Mouse (Mus musculus) intestine, embryonic 14.5 days (tissue): Measurements from ENCODE around the gene Frmd4b. TPM values are rescaled to one million over a fixed set of nuclear protein-coding genes. Genes with fewer than 3 reads are reported as not detected.

Experiments used
- ATAC-seq: fragments of 200-750 bp; cut with Nextera tagmentation; replicated peaks from 2 replicates; pipeline ENCODE4 v1.8.0; 2017; ENCODE audit warnings: low read depth, moderate number of reproducible peaks, moderate TSS enrichment, moderate library complexity; ENCODE audit not compliant: low FRiP score, low TSS enrichment
- DNase-seq: peaks from one replicate; pipeline ENCODE4 v3.0.0-alpha.2; 2018; ENCODE audit warnings: low spot score
- H3K27ac ChIP-seq: fragments of 300-500 bp; sonication (generic); 2 replicates; pipeline ENCODE4 v1.5.1; 2014; ENCODE audit warnings: low read depth, mild to moderate bottlenecking, control low read depth
- H3K27me3 ChIP-seq: fragments of 300-500 bp; sonication (generic); replicated peaks from 2 replicates; pipeline ENCODE4 v1.6.1; 2014; ENCODE audit warnings: low read length, control low read depth; ENCODE audit not compliant: control insufficient read depth, insufficient read depth
- H3K36me3 ChIP-seq: fragments of 300-500 bp; sonication (generic); 2 replicates; pipeline ENCODE4 v1.6.1; 2014; ENCODE audit warnings: low read length, control low read depth; ENCODE audit not compliant: control insufficient read depth, insufficient read depth
- H3K4me1 ChIP-seq: fragments of 300-500 bp; sonication (generic); replicated peaks from 2 replicates; pipeline ENCODE4 v1.6.1; 2014; ENCODE audit warnings: low read length, control low read depth, mixed read lengths; ENCODE audit not compliant: control insufficient read depth, insufficient read depth
- H3K4me2 ChIP-seq: fragments of 300-500 bp; sonication (generic); 2 replicates; pipeline ENCODE4 v1.6.1; 2014; ENCODE audit warnings: low read length
- H3K4me3 ChIP-seq: fragments of 300-500 bp; sonication (generic); 2 replicates; pipeline ENCODE4 v1.5.1; 2014; ENCODE audit warnings: low read depth, low read length, control low read depth, mixed read lengths
- H3K9ac ChIP-seq: fragments of 300-500 bp; sonication (generic); 2 replicates; pipeline ENCODE4 v1.6.1; 2014; ENCODE audit warnings: mild to moderate bottlenecking, low read length
- H3K9me3 ChIP-seq: fragments of 300-500 bp; sonication (generic); 2 replicates; pipeline ENCODE4 v1.6.1; 2016; ENCODE audit warnings: low read length, control low read depth; ENCODE audit not compliant: control insufficient read depth
- WGBS: fragments of 180-500 bp; shearing (Covaris S2); extraction: QIAGEN DNeasy Blood & Tissue Kit; methylation state at CpG from one replicate; pipeline ENCODE4 v1.1.7; 2014; 5-methylcytosine and 5-hydroxymethylcytosine counted together
- polyA plus RNA-seq: library from polyadenylated mRNA; unstranded; fragments of >200 nt; fragmentation: Nextera tagmentation; extraction: Ambion mirVana; gene quantifications from 2 replicates; pipeline ENCODE4 v1.2.1, GENCODE M21; 2014

The Frmd4b gene
- polyA plus RNA-seq, 1 experiment from 2014 or later = 17.1 TPM

- H3K4me1 ChIP-seq = peaks cover 15% of the 10 kb centered on the region
- ATAC-seq = no peak
- 77% methylated on average over 3 of the region's 3 CpGs for WGBS
These were observed 209.4 kb downstream of the Frmd4b start for GRCm38 (mm10) chr6:97407914-97408313.

GRCm38 (mm10) chr6:97407425-97407824 is 209.9 kb downstream of the Frmd4b start:
- WGBS = 86% methylated on average over 5 of the region's 5 CpGs
- H3K27ac ChIP-seq = no peak overlapping the region

More at GRCm38 (mm10) chr6:97407914-97408313, 209.4 kb downstream of the Frmd4b start:
- Histone ChIP-seq H3K4me3 (no peak overlapping the region), H3K36me3 (no peaks in the 10 kb centered on the region), H3K9ac (no peak overlapping the region), H3K9me3 (no peaks in the 10 kb centered on the region), H3K4me2 (no peak overlapping the region), H3K27ac (no peak overlapping the region), H3K27me3 (no peaks in the 10 kb centered on the region)
- no peak for DNase-seq

GRCm38 (mm10) chr6:97405311-97405710 is 212.0 kb downstream of the Frmd4b start:
- H3K4me2 ChIP-seq = no peak overlapping the region
- 28% methylated on average over 7 of the region's 7 CpGs for WGBS
- H3K27ac ChIP-seq = no peak overlapping the region
- no peaks in the 10 kb centered on the region for H3K36me3 ChIP-seq
- no peak for ATAC-seq
- no peaks in the 10 kb centered on the region for H3K9me3 ChIP-seq
- DNase-seq = no peak
- H3K9ac ChIP-seq = no peak overlapping the region
- H3K4me3 ChIP-seq = no peak overlapping the region
- H3K4me1 ChIP-seq = peaks cover 15% of the 10 kb centered on the region
- H3K27me3 ChIP-seq = no peaks in the 10 kb centered on the region

More at GRCm38 (mm10) chr6:97407425-97407824, 209.9 kb downstream of the Frmd4b start:
- Histone ChIP-seq H3K36me3 (no peaks in the 10 kb centered on the region), H3K27me3 (no peaks in the 10 kb centered on the region), H3K4me1 (peaks cover 15% of the 10 kb centered on the region), H3K4me2 (no peak overlapping the region), H3K9me3 (no peaks in the 10 kb centered on the region), H3K9ac (no peak overlapping the region), H3K4me3 (no peak overlapping the region)
- DNase-seq = no peak
- ATAC-seq = no peak

GRCm38 (mm10) chr6:97402822-97403472 is 214.4 kb downstream of the Frmd4b start:
- WGBS = 37% methylated on average over 10 of the region's 10 CpGs
- H3K9me3 ChIP-seq = no peaks in the 10 kb centered on the region
- ATAC-seq = no peak

GRCm38 (mm10) chr6:97400446-97400845 is 216.9 kb downstream of the Frmd4b start:
- no peak overlapping the region for H3K4me3 ChIP-seq
- H3K36me3 ChIP-seq = no peaks in the 10 kb centered on the region
- ATAC-seq (no peak), DNase-seq (no peak)
- H3K4me2 ChIP-seq = no peak overlapping the region
- H3K9ac ChIP-seq = no peak overlapping the region
- H3K27ac ChIP-seq = no peak overlapping the region
- H3K4me1 ChIP-seq = peaks cover 11% of the 10 kb centered on the region
- H3K27me3 ChIP-seq = no peaks in the 10 kb centered on the region
- WGBS = 93% methylated on average over 6 of the region's 6 CpGs
- no peaks in the 10 kb centered on the region for H3K9me3 ChIP-seq

More at GRCm38 (mm10) chr6:97402822-97403472, 214.4 kb downstream of the Frmd4b start:
- Histone ChIP-seq H3K4me3 (no peak overlapping the region), H3K27ac (no peak overlapping the region), H3K4me1 (peaks cover 5% of the 10 kb centered on the region; the same call in 1 of the 2 replicates), H3K9ac (no peak overlapping the region), H3K36me3 (no peaks in the 10 kb centered on the region), H3K4me2 (no peak overlapping the region), H3K27me3 (no peaks in the 10 kb centered on the region)
- DNase-seq = no peak

GRCm38 (mm10) chr6:97397935-97398334 is 219.4 kb downstream of the Frmd4b start:
- H3K9ac ChIP-seq = no peak overlapping the region
- H3K27me3 ChIP-seq = no peaks in the 10 kb centered on the region
- DNase-seq = no peak
- no peaks in the 10 kb centered on the region for H3K36me3 ChIP-seq
- no peak overlapping the region for H3K27ac ChIP-seq
- H3K9me3 ChIP-seq = no peaks in the 10 kb centered on the region
- ATAC-seq = no peak
- 87% methylated on average over 4 of the region's 4 CpGs for WGBS
- no peak overlapping the region for H3K4me3 ChIP-seq
- H3K4me2 ChIP-seq = no peak overlapping the region
- H3K4me1 ChIP-seq = peaks cover 13% of the 10 kb centered on the region

- Histone ChIP-seq H3K4me3 (no peak overlapping the region), H3K27ac (no peak overlapping the region), H3K4me2 (no peak overlapping the region), H3K4me1 (peaks cover 13% of the 10 kb centered on the region), H3K9me3 (no peaks in the 10 kb centered on the region), H3K9ac (no peak overlapping the region), H3K36me3 (no peaks in the 10 kb centered on the region), H3K27me3 (no peaks in the 10 kb centered on the region)
- DNase-seq (no peak), ATAC-seq (no peak)
- WGBS = 62% methylated on average over 3 of the region's 3 CpGs
These were observed 220.4 kb downstream of the Frmd4b start for GRCm38 (mm10) chr6:97396957-97397354.

GRCm38 (mm10) chr6:97396351-97396956 is 220.9 kb downstream of the Frmd4b start:
- no peak overlapping the region for H3K4me2 ChIP-seq
- DNase-seq (no peak), ATAC-seq (no peak)
- 42% methylated on average over 9 of the region's 9 CpGs for WGBS
- H3K9me3 ChIP-seq = no peaks in the 10 kb centered on the region
- peaks cover 13% of the 10 kb centered on the region for H3K4me1 ChIP-seq
- H3K4me3 ChIP-seq = no peak overlapping the region
- H3K36me3 ChIP-seq = no peaks in the 10 kb centered on the region
- H3K27me3 ChIP-seq = no peaks in the 10 kb centered on the region
- no peak overlapping the region for H3K9ac ChIP-seq
- no peak overlapping the region for H3K27ac ChIP-seq
